Mouse (Mus musculus) right cerebral cortex, adult 18-20 months (tissue): ENCODE results near the gene Ptprcap.
A peak's percentile ranks its signal among the peaks of the same experiment; 100 is the strongest.

Experiments
- DNase-seq: peaks from one replicate; pipeline ENCODE4 v3.0.0; 2022; ENCODE audit warnings: mixed read lengths

Ptprcap gene

GRCm38 (mm10) chr19:4147782-4148490 lies 5.5 kb upstream of the Ptprcap start:
- DNase-seq: no peak

GRCm38 (mm10) chr19:4148491-4148806 lies 5.0 kb upstream of the Ptprcap start, which contains the start of gene Coro1b:
Coro1b (plus strand) TSS chr19:4148619.
- peak; percentile 95 for DNase-seq

- DNase-seq: no peak
Measured at GRCm38 (mm10) chr19:4148819-4149218, 4.6 kb upstream of the Ptprcap start.

- DNase-seq: no peak
Measured at GRCm38 (mm10) chr19:4149283-4149682, 4.1 kb upstream of the Ptprcap start.

- no peak for DNase-seq
Measured at GRCm38 (mm10) chr19:4149764-4150461, 3.5 kb upstream of the Ptprcap start.

- DNase-seq: no peak
Measured at GRCm38 (mm10) chr19:4150567-4151487, 2.6 kb upstream of the Ptprcap start.

GRCm38 (mm10) chr19:4151488-4151860 lies 1.9 kb upstream of the Ptprcap start:
- DNase-seq: no peak

- no peak for DNase-seq
Measured at GRCm38 (mm10) chr19:4151898-4152297, 1.5 kb upstream of the Ptprcap start.

GRCm38 (mm10) chr19:4152445-4153231 lies 766 bp upstream of the Ptprcap start:
- DNase-seq: no peak

GRCm38 (mm10) chr19:4154437-4155222 lies 1.2 kb downstream of the Ptprcap start:
- DNase-seq: no peak

- no peak for DNase-seq
Measured at GRCm38 (mm10) chr19:4155223-4156072, 2.0 kb downstream of the Ptprcap start.

GRCm38 (mm10) chr19:4156073-4156579 lies 2.7 kb downstream of the Ptprcap start:
- DNase-seq: no peak

GRCm38 (mm10) chr19:4156771-4157170 lies 3.4 kb downstream of the Ptprcap start:
- DNase-seq: no peak

- DNase-seq: no peak
Measured at GRCm38 (mm10) chr19:4159049-4159448, 5.6 kb downstream of the Ptprcap start.

- DNase-seq: peak; percentile 98
Measured at GRCm38 (mm10) chr19:4162646-4163542, 9.5 kb downstream of the Ptprcap start, which contains the start of gene Rps6kb2. Rps6kb2 (minus strand) TSS chr19:4163354.

GRCm38 (mm10) chr19:4163543-4163887 lies 10.1 kb downstream of the Ptprcap start:
- no peak for DNase-seq

- no peak for DNase-seq
Measured at GRCm38 (mm10) chr19:4164100-4164499, 10.7 kb downstream of the Ptprcap start.

- DNase-seq: no peak
Measured at GRCm38 (mm10) chr19:4164721-4165120, 11.3 kb downstream of the Ptprcap start.

GRCm38 (mm10) chr19:4166678-4167476 lies 13.5 kb downstream of the Ptprcap start:
- no peak for DNase-seq
